Mouse (Mus musculus) embryonic facial prominence, embryonic 13.5 days (tissue): ENCODE results near the gene Pdzd7. TPM values are rescaled to one million over a fixed set of nuclear protein-coding genes. Genes with fewer than 3 reads are reported as not detected.
A peak's percentile ranks its signal among the peaks of the same experiment; 100 is the strongest.

Source experiments
- ATAC-seq: fragments of 200-750 bp; cut with Nextera tagmentation; 2 replicates; pipeline ENCODE4 v1.8.0; 2017; ENCODE audit warnings: low read depth; ENCODE audit not compliant: insufficient number of reproducible peaks, insufficient read depth, low FRiP score, low TSS enrichment
- H3K27ac ChIP-seq: fragments of 300-500 bp; sonication (generic); 2 replicates; pipeline ENCODE4 v1.5.1; 2015; ENCODE audit warnings: moderate library complexity, mild to moderate bottlenecking, inconsistent platforms
- H3K27me3 ChIP-seq: fragments of 300-500 bp; sonication (generic); 2 replicates; pipeline ENCODE4 v1.6.1; 2015; ENCODE audit warnings: mild to moderate bottlenecking, inconsistent platforms
- H3K36me3 ChIP-seq: fragments of 300-500 bp; sonication (generic); 2 replicates; pipeline ENCODE4 v1.6.1; 2015; ENCODE audit warnings: mild to moderate bottlenecking, inconsistent platforms
- H3K4me1 ChIP-seq: fragments of 300-500 bp; sonication (generic); 2 replicates; pipeline ENCODE4 v1.6.1; 2015; ENCODE audit warnings: inconsistent platforms
- H3K4me2 ChIP-seq: fragments of 300-500 bp; sonication (generic); 2 replicates; pipeline ENCODE4 v1.6.1; 2015; ENCODE audit warnings: moderate library complexity, mild to moderate bottlenecking, inconsistent platforms
- H3K4me3 ChIP-seq: fragments of 300-500 bp; sonication (generic); 2 replicates; pipeline ENCODE4 v1.5.1; 2015; ENCODE audit warnings: mild to moderate bottlenecking, inconsistent platforms
- H3K9ac ChIP-seq: fragments of 300-500 bp; sonication (generic); 2 replicates; pipeline ENCODE4 v1.6.1; 2015; ENCODE audit warnings: mild to moderate bottlenecking, inconsistent platforms
- H3K9me3 ChIP-seq: fragments of 300-500 bp; sonication (generic); 2 replicates; pipeline ENCODE4 v1.6.1; 2016; ENCODE audit warnings: inconsistent platforms
- WGBS: fragments of 180-500 bp; shearing (Covaris S2); methylation state at CpG from one replicate; pipeline ENCODE4 v1.1.7; 2015; ENCODE audit warnings: mixed read lengths; 5-methylcytosine and 5-hydroxymethylcytosine counted together
- polyA plus RNA-seq: library from polyadenylated mRNA; unstranded; fragments of >200 nt; fragmentation: Nextera tagmentation; extraction: Ambion mirVana; gene quantifications from 2 replicates; pipeline ENCODE4 v1.2.1, GENCODE M21; 2015

The Pdzd7 gene
- 0.47 and 0.51 TPM in 2 replicates for polyA plus RNA-seq

DNA sequence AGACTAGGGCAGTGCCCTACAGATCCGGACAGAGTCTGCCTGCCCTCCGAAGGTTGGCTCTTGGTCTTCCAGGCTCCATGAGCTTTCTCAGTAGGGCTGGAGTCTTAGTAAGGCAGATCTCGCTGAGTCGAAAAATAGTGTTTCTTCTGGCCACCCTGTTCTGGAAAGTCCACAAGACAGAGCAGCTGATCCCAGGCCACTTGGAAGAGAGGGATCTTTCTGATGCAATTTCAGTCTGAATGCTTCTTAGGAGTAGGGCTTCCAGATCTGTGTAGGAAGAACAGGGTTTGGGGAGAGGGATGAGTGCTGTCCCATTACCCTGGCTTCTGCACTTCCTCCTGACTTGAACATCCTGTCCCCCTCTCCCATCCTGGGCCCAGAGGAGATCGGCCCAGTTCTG, at the start of gene Pdzd7:
TSS of gene Pdzd7 (minus strand) at position 67 of the 400 bp plus-strand sequence.
- H3K27ac ChIP-seq, result no peak within 1 kb of the TSS
- H3K36me3 ChIP-seq, result peaks cover 10% of the 10 kb centered on the region
- peaks cover 35% of the 10 kb centered on the region for H3K4me1 ChIP-seq
- 80% methylated on average over 5 of the region's 5 CpGs for WGBS
- no peaks in the 10 kb centered on the region for H3K9me3 ChIP-seq
- peaks cover 26% of the 10 kb centered on the region for H3K27me3 ChIP-seq
- ATAC-seq, result no peak
- H3K4me2 ChIP-seq, result peak within 1 kb of the TSS; percentile 80
- H3K4me3 ChIP-seq, result peak within 1 kb of the TSS; percentile 50
- H3K9ac ChIP-seq, result peak within 1 kb of the TSS; percentile 67

DNA sequence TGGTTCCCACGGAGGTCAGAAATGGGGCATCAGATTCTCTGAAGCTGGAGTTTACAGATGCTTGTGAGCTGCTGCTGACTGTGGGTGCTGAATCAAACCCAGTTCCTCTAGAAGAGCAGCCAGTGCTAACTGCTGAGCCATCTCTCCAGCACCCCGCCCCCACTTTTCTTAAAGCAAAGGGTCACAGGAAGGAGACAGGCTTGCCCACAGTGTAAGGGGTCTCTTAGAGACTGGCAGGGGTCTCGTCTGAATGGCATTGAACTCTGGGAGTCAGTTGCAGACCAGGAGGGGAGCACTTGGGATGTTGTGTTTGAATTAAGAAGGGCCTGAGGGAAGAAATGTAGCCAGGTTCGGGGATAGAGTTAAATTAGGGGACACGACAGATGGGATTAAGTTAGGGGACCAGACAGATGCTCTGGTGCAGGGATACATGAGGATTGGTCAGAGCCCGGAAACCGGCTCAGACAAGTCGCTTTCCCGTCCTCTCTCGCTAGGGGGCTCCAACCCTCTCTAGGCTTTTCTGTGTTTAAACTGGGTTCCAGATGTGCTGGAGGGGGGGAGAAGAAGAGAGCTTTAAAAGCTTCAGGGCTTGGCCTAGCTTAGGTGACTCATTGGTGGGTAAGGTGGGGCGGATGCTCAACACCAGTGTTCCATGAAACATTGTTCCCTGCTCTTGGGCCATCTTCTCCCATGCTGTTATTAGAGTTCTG, 36.5 kb upstream of the Pdzd7 start:
- peaks cover 88% of the 10 kb centered on the region for H3K27me3 ChIP-seq
- H3K27ac ChIP-seq, result no peak overlapping the region
- H3K4me1 ChIP-seq, result peaks cover 43% of the 10 kb centered on the region
- no peaks in the 10 kb centered on the region for H3K9me3 ChIP-seq
- H3K4me2 ChIP-seq, result no peak overlapping the region
- H3K36me3 ChIP-seq, result no peaks in the 10 kb centered on the region
- no peak for ATAC-seq
- H3K9ac ChIP-seq, result no peak overlapping the region
- 11% methylated on average over 11 of the region's 11 CpGs for WGBS
- no peak overlapping the region for H3K4me3 ChIP-seq

DNA sequence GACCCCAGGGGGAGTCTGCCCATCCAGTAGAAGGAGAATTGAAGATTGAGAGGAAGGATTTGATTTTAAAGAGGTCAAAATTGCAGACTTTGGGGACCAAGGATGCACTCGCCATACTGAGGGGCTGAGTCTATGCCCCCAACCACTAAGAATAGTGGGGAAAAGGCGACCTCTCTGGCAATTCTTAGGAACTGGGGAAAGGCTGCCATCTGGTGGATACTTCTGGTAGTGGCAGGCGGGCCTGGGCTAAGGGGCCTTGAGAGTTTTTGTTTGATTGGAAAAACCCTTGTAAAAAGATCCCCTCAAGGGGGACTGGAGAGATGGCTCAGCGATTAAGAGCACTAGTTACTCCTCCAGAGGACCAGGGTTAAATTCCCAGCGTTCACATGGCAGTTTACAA, 35.8 kb upstream of the Pdzd7 start:
- Histone ChIP-seq H3K9ac (peak overlapping the region; percentile 62; the same call in 1 of the 2 replicates), H3K27ac (no peak overlapping the region), H3K27me3 (peaks cover 88% of the 10 kb centered on the region), H3K9me3 (no peaks in the 10 kb centered on the region), H3K36me3 (no peaks in the 10 kb centered on the region), H3K4me3 (peak overlapping the region; percentile 38), H3K4me1 (peaks cover 50% of the 10 kb centered on the region), H3K4me2 (peak overlapping the region; percentile 94)
- WGBS, result 6% methylated on average over 5 of the region's 5 CpGs
- ATAC-seq, result no peak

DNA sequence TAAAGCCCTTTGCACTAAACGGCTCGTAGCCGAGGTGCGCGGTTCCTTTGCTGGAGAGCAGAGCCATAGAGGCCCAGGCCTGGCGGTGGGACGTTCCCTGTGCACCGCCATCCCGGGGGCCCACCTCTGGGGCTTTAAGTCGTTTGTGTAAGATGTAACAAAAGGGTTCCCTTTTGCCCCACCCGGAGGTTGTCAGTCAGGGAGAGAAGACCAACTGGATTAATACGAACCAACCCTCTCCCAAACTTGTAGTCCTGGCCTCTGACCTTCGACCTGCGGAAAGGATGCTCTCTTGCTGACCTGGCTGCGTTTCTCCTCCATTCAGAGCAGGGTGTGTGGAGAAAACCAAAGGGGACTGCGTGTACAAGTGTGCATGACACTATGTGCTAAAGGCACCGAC, 35.2 kb upstream of the Pdzd7 start:
- ATAC-seq, result no peak
- under 1% methylated on average over 17 of the region's 17 CpGs for WGBS
- Histone ChIP-seq H3K27ac (no peak overlapping the region), H3K27me3 (peaks cover 88% of the 10 kb centered on the region), H3K9me3 (no peaks in the 10 kb centered on the region), H3K4me2 (peak overlapping the region; percentile 94), H3K4me1 (peaks cover 55% of the 10 kb centered on the region), H3K9ac (peak overlapping the region; percentile 62), H3K36me3 (no peaks in the 10 kb centered on the region), H3K4me3 (peak overlapping the region; percentile 38)

DNA sequence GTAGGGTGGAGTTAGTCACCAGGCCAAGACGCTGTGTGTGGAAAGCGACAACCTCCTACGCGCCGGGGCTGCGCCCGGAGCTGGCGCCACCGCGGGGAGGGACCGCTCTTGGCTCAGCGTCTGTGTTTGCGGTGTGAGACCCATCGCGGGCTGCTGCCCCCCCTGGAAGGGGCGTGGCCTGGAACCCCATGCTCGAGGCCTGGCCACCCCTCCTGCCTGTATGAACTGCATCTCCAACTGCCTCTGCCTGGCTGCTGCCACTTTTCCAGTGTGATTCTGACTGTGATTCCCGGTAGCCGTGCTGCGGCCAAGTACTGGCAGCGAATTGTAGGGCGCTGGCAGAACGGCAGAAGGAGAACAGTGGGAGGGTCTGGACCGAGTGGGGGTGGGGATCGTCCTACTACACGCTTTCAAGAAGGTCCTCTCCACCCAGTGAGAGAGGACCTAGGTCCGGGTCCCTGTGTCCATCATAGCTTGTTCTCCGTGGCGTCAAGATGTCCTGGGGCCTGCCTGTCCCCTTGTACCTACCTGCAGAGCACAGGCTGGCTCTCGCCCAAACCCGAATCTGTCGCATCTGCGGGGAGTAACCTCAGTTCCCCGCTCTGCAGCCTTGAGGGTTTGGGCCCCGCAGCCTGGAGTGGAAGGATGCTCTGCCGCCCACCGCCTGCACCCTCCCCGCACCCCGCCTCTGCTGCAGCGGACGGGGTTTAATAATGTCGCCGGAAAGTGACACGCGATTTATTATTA, 34.4 kb upstream of the Pdzd7 start:
- H3K9me3 ChIP-seq, result no peaks in the 10 kb centered on the region
- peak overlapping the region; percentile 72 for H3K27ac ChIP-seq
- peaks cover 85% of the 10 kb centered on the region for H3K27me3 ChIP-seq
- ATAC-seq, result no peak
- WGBS, result under 1% methylated on average over 45 of the region's 45 CpGs
- H3K36me3 ChIP-seq, result no peaks in the 10 kb centered on the region
- peak overlapping the region; percentile 62 for H3K9ac ChIP-seq
- H3K4me2 ChIP-seq, result peak overlapping the region; percentile 94
- H3K4me1 ChIP-seq, result peaks cover 60% of the 10 kb centered on the region
- H3K4me3 ChIP-seq, result peak overlapping the region; percentile 38

DNA sequence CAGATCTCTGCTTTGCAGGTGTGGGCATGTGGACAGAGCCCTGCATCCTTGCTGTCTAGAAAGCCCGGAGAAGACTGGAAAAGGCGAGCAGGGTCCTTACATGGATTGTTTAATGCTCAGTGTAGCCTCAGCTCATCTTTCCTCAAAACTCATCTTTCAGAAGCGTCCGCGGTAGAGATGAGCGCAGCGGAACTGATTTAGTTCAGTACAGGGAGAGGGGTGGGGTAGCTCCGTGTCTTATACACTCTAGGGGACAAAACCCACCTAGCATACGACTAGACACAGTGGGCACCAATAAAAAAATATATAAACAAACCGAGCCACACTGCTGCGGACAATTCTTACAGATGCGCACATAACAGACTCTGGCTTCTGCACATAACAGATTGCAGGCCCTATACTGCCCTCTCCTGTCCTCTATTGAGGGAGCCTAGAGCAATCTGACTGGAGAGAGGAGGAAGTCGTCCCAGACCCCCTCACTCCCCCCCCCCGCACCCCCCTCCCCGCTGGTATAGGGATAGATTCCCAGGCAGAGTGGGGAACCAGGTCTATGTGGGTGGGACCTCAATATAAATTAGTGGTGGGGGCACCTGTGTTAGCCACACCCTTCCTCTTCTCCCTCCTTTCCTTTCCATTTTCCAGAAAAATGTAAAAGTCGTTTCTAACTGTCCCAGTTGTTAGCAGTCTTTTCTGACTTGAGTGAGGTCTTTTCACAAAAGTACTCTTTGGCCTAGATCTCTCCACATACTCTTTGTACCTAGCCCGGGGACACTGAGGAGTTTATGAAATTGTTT, 33.7 kb upstream of the Pdzd7 start:
- no peak for ATAC-seq
- WGBS, result 4% methylated on average over 17 of the region's 17 CpGs
- peaks cover 78% of the 10 kb centered on the region for H3K27me3 ChIP-seq
- H3K36me3 ChIP-seq, result no peaks in the 10 kb centered on the region
- H3K4me1 ChIP-seq, result peaks cover 60% of the 10 kb centered on the region
- H3K9me3 ChIP-seq, result no peaks in the 10 kb centered on the region
- H3K4me2 ChIP-seq, result peak overlapping the region; percentile 94
- peak overlapping the region; percentile 38 for H3K4me3 ChIP-seq
- peak overlapping the region; percentile 72 for H3K27ac ChIP-seq
- peak overlapping the region; percentile 62 for H3K9ac ChIP-seq

DNA sequence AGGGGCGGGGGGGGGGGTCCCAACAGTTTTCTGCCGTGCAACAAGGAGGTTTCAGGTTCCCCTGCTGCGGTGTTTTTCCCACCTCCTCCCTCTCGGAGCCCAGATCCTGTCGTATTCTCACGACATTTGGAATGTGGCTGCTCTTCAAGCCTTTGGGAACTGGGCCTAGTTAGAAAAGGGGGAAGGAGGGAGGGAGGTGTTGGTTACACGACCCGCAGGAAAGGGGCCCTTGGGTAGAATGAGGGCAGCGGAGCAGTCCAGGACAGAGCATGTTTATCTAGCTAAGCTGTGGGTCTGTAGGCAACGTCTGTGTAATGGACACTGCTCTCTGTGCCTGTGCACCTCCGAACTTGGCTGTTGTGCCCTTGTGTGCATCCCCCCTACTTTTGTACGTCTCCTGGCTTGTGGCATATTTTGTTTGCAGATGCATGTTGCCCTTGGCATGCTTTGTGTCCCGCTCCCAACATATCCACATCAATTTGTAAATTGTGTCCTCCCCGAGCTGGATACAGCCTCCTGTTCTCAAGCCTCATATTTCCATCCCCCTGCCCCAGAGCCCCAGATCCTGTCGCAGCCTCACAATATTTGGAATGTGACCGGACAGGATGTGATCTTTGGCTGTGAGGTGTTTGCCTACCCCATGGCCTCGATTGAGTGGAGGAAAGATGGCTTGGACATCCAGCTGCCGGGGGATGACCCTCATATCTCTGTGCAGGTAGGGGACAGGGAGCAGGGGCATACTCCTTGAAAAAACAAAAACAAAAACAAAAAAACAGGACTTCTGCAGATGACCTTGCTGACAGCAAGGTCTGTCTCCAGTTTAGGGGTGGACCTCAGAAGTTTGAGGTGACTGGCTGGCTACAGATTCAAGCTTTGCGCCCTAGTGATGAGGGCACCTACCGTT, 32.5 kb upstream of the Pdzd7 start:
- peaks cover 63% of the 10 kb centered on the region for H3K4me1 ChIP-seq
- H3K4me2 ChIP-seq, result peak overlapping the region; percentile 94
- peak overlapping the region; percentile 66 for H3K4me3 ChIP-seq
- H3K27ac ChIP-seq, result no peak overlapping the region
- no peaks in the 10 kb centered on the region for H3K9me3 ChIP-seq
- WGBS, result 7% methylated on average over 20 of the region's 20 CpGs
- ATAC-seq, result no peak
- no peaks in the 10 kb centered on the region for H3K36me3 ChIP-seq
- peaks cover 74% of the 10 kb centered on the region for H3K27me3 ChIP-seq
- H3K9ac ChIP-seq, result no peak overlapping the region

DNA sequence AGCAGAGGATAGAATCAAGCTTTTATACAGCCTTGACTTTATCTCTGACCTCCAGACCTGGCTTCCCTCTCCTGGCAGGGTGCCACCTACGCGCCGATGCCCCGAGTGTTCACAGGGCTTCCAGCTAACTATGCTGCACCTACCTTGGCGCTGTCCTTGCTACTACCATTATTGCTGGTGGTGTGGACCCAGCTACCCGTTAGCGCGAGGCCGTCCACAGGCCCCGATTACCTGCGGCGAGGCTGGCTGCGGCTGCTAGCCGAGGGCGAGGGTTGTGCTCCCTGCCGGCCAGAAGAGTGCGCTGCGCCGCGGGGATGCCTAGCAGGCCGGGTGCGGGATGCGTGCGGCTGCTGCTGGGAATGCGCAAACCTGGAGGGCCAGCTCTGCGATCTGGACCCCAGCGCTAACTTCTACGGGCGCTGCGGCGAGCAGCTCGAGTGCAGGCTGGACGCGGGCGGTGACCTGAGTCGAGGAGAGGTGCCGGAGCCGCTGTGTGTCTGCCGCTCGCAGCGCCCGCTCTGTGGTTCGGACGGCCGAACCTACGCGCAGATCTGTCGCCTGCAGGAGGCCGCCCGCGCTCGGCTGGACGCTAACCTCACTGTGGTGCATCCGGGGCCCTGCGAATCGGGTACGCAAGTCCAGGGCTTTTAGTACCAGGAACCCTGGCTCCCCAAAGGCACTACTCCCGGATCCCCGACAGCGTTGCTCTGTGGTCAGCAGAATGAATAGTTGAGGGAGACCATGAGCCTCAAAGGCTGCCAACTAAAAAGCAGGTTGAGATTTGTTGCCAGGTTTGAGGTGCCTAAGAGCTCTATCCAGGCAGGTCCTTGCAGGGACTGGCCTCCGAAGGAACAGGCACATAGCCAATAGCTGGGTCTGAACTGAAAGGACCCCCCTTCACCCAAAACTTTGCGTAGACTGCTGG, 31.3 kb upstream of the Pdzd7 start:
- H3K4me1 ChIP-seq, result peaks cover 63% of the 10 kb centered on the region
- ATAC-seq, result no peak
- 1% methylated on average over 62 of the region's 62 CpGs for WGBS

DNA sequence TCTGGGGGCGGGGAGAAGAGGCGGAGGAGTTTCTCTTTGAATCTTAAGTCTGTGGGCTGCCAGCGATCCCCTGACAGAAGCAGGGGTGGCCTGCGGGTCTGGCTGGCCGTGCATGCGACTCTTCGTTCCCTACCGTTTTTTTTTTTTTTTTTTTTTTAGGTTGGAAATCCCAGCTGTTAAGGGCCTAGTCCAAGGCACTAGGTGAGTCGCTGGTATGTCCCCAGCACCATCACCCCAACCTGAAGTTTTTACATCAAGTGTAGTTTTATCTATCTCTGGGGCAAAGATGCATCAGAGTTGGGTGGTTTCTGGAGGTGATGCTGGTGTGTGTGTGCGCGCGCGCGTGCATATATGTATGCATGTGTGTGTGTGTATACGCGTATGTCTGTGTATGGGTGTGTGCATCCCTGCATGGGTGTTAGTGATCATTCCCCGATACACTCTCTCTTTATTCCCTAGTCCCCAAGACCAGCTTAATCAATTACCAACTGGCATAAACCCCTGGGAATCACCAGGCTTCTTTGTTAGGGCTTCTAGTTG, 30.6 kb upstream of the Pdzd7 start:
- H3K4me2 ChIP-seq, result peak overlapping the region; percentile 94
- 8% methylated on average over 17 of the region's 17 CpGs for WGBS
- no peak for ATAC-seq
- peaks cover 62% of the 10 kb centered on the region for H3K4me1 ChIP-seq
- no peaks in the 10 kb centered on the region for H3K9me3 ChIP-seq
- H3K36me3 ChIP-seq, result no peaks in the 10 kb centered on the region
- peak overlapping the region; percentile 97 for H3K27ac ChIP-seq
- H3K27me3 ChIP-seq, result peaks cover 65% of the 10 kb centered on the region
- peak overlapping the region; percentile 66 for H3K4me3 ChIP-seq
- peak overlapping the region; percentile 89 for H3K9ac ChIP-seq

More for the DNA sequence above, 31.3 kb upstream of the Pdzd7 start:
- Histone ChIP-seq H3K27me3 (peaks cover 71% of the 10 kb centered on the region), H3K27ac (no peak overlapping the region; the same call in 1 of the 2 replicates), H3K9ac (peak overlapping the region; percentile 89), H3K9me3 (no peaks in the 10 kb centered on the region), H3K4me2 (peak overlapping the region; percentile 94), H3K36me3 (no peaks in the 10 kb centered on the region), H3K4me3 (peak overlapping the region; percentile 66)
